In genomic region chr7:15933437-15934359, GRCm38 (mm10) we compare ENCODE assay signal across 9 mouse cellular contexts. TPM values are rescaled to one million over a fixed set of nuclear protein-coding genes. Genes with fewer than 3 reads are reported as not detected.
A peak's percentile ranks its signal among the peaks of the same experiment; 100 is the strongest.
DNase-seq lines count a peak whose midpoint lies in the region; ATAC-seq and TF ChIP-seq lines count a peak whose summit lies in the region.
"Had no signal": no experiment of that assay in that cellular context is flagged by ENCODE, and none has a peak within 500 bp of the region (broad histone marks: within the 10 kb centered on the region; RNA-seq: fewer than 3 reads in every experiment).

No protein-coding gene starts in this region.

- no peaks in the 10 kb centered on the region for H3K4me1 ChIP-seq in lung, postnatal 0 days (ENCODE audit: insufficient read depth, low read depth, low read length)
- H3K4me1 ChIP-seq in stomach, embryonic 16.5 days (ENCODE audit: control insufficient read depth, insufficient read depth, low read length) = no peaks in the 10 kb centered on the region

- H3K9ac ChIP-seq in lung, postnatal 0 days (replicated peaks; ENCODE audit: low read depth) = no peak overlapping the region
- no peak overlapping the region for H3K9ac ChIP-seq in stomach, embryonic 16.5 days (ENCODE audit: low read length)

- no peak for TF ChIP-seq EP300 in lung, postnatal 0 days (IDR thresholded peaks at IDR 0.05)

- H3K4me2 ChIP-seq in lung, postnatal 0 days (replicated peaks; ENCODE audit: low read depth, low read length) = no peak overlapping the region
- H3K4me2 ChIP-seq in stomach, embryonic 16.5 days (ENCODE audit: low read depth, low read length) = no peak overlapping the region

- 41% methylated on average over 16 of the region's 16 CpGs for WGBS in lung, postnatal 0 days
- 56% methylated on average over 16 of the region's 16 CpGs for WGBS in stomach, embryonic 16.5 days

- H3K4me3 ChIP-seq in lung, postnatal 0 days (ENCODE audit: low read depth, low read length) = no peak overlapping the region
- H3K4me3 ChIP-seq in stomach, embryonic 16.5 days (replicated peaks; ENCODE audit: low read length) = no peak overlapping the region

- TF ChIP-seq CTCF in lung, postnatal 0 days (IDR thresholded peaks at IDR 0.05) = no peak

- H3K36me3 ChIP-seq in lung, postnatal 0 days (ENCODE audit: insufficient read depth, low read length) = peaks cover 20% of the 10 kb centered on the region
- H3K36me3 ChIP-seq in stomach, embryonic 16.5 days (ENCODE audit: control insufficient read depth, insufficient read depth, low read length) = peaks cover 17% of the 10 kb centered on the region

- DNase-seq in frontal cortex, postnatal 25 days (ENCODE audit: low spot score in 2 of 2) = no peak
- DNase-seq in lung, postnatal 0 days (ENCODE audit: low spot score) = peak; percentile 43
- no peak for DNase-seq in lung, adult 18-20 months
- peak; percentile 62 for DNase-seq in kidney, postnatal 10 days
- DNase-seq in spleen, adult 18-20 months = no peak
- DNase-seq in cerebellum, adult 8-10 months = no peak

- no peaks in the 10 kb centered on the region for H3K9me3 ChIP-seq in lung, postnatal 0 days (ENCODE audit: low read length)
- no peaks in the 10 kb centered on the region for H3K9me3 ChIP-seq in stomach, embryonic 16.5 days (replicated peaks; ENCODE audit: control insufficient read depth, low read length)

- peak; percentile 96 for ATAC-seq in frontal cortex, adult (ENCODE audit: low TSS enrichment)
- ATAC-seq in lung, postnatal 0 days = peak; percentile 70
- peak; percentile 58; the same call in 1 of the 2 replicates for ATAC-seq in stomach, embryonic 16.5 days (ENCODE audit: insufficient read depth, low FRiP score)
- ATAC-seq: activated CD4-positive, CD25-positive, alpha-beta regulatory T cell, adult 4 months had no signal

- no peaks in the 10 kb centered on the region for H3K27me3 ChIP-seq in lung, postnatal 0 days (replicated peaks; ENCODE audit: insufficient read depth, low read length)
- H3K27me3 ChIP-seq in stomach, embryonic 16.5 days (ENCODE audit: control insufficient read depth, insufficient read depth, low read length) = no peaks in the 10 kb centered on the region

- peak overlapping the region; percentile 57 for H3K27ac ChIP-seq in lung, postnatal 0 days (ENCODE audit: low read length)
- peak overlapping the region; percentile 28 for H3K27ac ChIP-seq in stomach, embryonic 16.5 days (ENCODE audit: low read length)

RNA-seq across cellular contexts. Expression of gene Selenow, which starts 11.5 kb away (rescaled TPM):
- 552 and 558 TPM in 2 replicates for polyA plus RNA-seq in lung, postnatal 0 days (2015; fragmentation: Nextera tagmentation; extraction: Ambion mirVana)
- 684 and 739 TPM in 2 replicates for polyA plus RNA-seq in stomach, embryonic 16.5 days (2015; fragmentation: Nextera tagmentation; extraction: Ambion mirVana)

RNA-seq across cellular contexts. Expression of gene Nop53, which starts 12.2 kb away (rescaled TPM):
- 196 and 204 TPM in 2 replicates for polyA plus RNA-seq in lung, postnatal 0 days (2015; fragmentation: Nextera tagmentation; extraction: Ambion mirVana)
- 162 and 168 TPM in 2 replicates for polyA plus RNA-seq in stomach, embryonic 16.5 days (2015; fragmentation: Nextera tagmentation; extraction: Ambion mirVana)

RNA-seq across cellular contexts. Expression of gene Ehd2, which starts 33.7 kb away (rescaled TPM):
- polyA plus RNA-seq in lung, postnatal 0 days (2015; fragmentation: Nextera tagmentation; extraction: Ambion mirVana) = 92.2 and 113 TPM in 2 replicates
- 65.8 and 76.3 TPM in 2 replicates for polyA plus RNA-seq in stomach, embryonic 16.5 days (2015; fragmentation: Nextera tagmentation; extraction: Ambion mirVana)

RNA-seq across cellular contexts. Expression of gene Crxos, which starts 51.3 kb away (rescaled TPM):
- polyA plus RNA-seq in lung, postnatal 0 days (2015; fragmentation: Nextera tagmentation; extraction: Ambion mirVana) = not detected in 2 replicates
- not detected in 2 replicates for polyA plus RNA-seq in stomach, embryonic 16.5 days (2015; fragmentation: Nextera tagmentation; extraction: Ambion mirVana)
- polyA plus RNA-seq: activated CD4-positive, CD25-positive, alpha-beta regulatory T cell, adult 4 months had no signal

RNA-seq across cellular contexts. Expression of gene Crx, which starts 53.9 kb away (rescaled TPM):
- polyA plus RNA-seq in lung, postnatal 0 days (2015; fragmentation: Nextera tagmentation; extraction: Ambion mirVana) = not detected in 2 replicates
- polyA plus RNA-seq in stomach, embryonic 16.5 days (2015; fragmentation: Nextera tagmentation; extraction: Ambion mirVana) = not detected in 2 replicates
- polyA plus RNA-seq: activated CD4-positive, CD25-positive, alpha-beta regulatory T cell, adult 4 months had no signal

Comparison
In these comparisons a context has a peak if more than half of its experiments do, and no peak if none do; other contexts are left out.
1. DNase-seq: peak in lung, postnatal 0 days (single experiment) and kidney, postnatal 10 days (single experiment); none in frontal cortex, postnatal 25 days (0 of 2), lung, adult 18-20 months (0 of 2), spleen, adult 18-20 months (0 of 2) and cerebellum, adult 8-10 months (single experiment).
2. Peak in every context shown above with its lines, with median percentiles within 50 percentile points of each other: ATAC-seq.